Mouse (Mus musculus) ovary, postnatal 10 days (tissue): Measurements from ENCODE around the gene Kcnn1.

ENCODE experiments used
- DNase-seq: peaks from one replicate; pipeline ENCODE4 v3.0.0; 2022; ENCODE audit warnings: low spot score

The Kcnn1 gene

DNA sequence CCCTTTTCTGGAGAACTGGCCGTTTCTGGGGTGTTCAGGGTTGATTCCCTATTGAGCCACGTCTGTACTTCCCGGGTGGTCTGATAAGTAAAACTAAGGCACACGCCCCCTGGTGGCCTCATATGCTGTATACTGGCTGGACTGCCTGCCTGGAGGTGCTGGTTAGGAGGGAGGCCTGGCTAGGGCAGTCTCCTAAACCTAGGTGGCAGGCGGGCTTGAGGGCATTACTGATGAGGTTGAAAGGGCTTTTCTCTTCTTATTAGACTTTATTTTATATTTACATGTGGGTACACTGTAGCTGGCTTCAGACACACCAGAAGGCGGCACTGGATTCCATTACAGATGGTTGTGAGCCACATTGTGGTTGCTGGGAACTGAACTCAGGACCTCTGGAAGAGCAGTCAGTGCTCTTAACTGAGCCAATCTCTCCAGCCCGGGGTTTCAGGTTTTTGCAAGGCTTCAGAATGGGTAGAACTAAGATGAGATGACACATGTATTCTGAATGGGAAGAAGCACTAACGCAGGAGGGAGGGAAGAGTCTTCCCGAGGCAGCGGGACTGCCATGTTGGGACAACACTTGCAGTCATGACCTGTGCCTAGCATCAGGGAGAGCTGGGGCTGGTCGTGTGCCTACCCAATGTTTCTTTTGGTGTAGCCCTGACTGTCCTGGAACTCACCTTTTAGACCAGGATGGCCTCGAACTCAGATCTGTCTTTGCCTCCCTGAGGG lies 30.8 kb upstream of the Kcnn1 start:
- DNase-seq, result no peak

DNA sequence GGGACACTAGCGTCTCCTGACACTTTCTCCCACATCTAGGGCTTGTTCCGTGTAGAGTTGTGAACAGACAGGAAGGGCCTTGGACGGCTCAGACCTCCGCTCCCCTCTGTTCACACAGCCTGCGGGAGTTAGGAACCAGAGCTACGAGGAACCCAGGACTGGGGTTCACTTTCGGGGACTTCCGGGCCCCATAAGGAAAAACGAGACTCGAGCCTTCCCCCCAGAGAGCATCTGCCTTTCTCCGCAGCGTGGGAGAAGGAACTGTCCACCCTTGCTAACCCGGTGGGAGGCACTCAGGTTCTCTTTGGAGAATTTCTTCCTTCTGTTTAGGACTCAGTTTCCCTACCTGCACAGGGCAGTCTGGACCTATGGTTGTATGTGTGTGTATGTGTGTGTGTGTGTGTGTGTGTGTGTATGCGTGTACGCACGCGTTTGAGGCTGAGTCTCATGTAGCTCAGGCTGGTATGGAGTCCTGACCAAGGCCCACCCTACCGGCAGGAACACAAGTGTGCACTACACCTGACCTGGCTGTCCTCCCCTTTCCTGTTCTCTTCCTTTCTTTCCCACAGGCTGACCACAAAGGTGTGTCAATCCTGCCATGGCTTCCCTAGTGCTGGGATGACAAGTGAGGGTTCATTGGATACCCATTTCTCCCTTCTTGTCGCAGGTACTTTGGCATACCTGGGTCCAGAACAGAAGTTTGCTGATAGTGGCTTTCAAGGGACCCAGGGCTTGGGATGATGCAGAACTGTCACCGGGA lies 30.0 kb upstream of the Kcnn1 start:
- DNase-seq, result no peak

DNA sequence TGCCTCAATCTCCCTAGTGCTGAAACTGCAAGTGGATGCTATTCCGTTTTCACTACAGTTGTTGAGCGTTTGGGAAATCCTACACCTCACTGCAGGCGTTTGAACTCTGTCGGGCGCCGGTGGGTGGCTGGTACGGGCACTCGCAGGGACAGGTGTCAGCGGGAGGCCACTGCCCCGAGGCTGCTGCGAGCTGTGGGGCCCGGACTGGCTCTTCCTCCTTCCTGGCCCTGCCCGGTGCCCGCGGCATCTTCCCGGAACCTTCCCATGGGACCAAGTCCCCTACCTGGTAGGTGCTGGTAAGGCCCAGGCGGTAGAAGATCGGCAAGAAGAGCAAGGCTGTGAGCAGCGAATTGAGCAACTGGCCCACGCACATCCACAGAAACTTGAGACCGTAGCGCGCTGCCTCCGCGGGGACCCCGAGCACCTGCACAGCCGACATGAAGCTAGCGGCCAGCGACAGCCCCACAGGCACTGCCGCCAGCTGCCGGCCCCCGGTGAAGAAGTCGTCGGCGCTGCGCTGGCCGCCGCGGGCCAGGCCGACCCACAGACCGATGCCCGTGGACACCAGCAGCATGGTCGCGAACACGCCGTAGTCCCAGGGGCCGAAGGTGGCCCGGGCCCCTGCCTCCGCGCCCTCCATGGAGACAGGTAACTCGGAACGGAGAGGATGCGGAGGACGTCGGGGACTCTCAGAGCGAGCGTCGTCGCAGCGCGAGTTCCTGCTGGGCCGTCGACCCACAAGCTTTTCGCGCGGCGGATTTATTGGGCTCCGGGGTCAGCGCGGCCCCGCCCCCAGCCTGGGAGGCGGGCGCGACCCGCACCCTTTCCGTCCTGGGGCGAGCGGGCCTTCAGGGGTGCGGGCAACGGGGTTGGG lies 29.2 kb upstream of the Kcnn1 start, which contains the start of gene Slc5a5:
Slc5a5 (minus strand) TSS at position 736 of the 874 bp plus-strand sequence.
- no peak for DNase-seq

DNA sequence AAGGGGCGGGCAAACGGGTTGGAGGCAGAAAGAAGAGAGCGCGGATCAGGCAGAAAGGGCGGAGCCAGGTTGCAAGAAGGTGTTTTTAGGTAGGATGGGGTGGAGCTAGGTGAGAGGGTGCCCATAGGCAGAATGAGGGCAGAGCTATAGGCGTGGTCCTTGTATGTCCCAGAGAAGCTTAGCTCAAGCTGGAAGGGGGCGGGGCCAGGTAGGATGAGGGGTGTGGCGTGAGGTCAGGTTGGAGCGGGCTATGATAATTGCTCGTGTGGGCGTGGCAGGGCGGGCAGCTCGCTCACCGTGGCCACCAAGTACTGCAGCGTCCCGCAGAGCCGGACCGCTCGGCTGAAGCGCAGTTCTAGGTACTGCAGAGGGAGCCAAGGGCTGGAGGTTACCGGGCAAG lies 28.3 kb upstream of the Kcnn1 start:
- DNase-seq, result no peak

DNA sequence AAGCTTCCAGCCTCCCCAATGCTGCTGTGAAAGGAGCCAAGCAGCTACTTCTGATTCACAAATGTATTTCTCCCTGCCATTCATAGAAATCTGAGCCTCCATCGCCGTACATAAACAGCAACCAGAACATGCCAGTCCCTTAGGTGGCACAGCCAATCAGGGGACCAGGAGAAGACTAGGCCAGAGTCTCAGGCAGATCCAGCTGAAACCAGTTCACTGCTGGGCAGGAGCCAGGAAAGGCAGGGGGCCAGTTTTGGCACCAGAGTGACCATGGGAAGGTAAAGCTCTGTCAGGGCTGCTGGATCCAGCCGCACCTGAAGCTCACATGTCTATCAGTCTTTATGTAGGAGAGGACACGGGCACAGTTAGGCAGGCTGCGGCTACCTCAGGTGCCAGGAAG lies 27.6 kb upstream of the Kcnn1 start:
- DNase-seq, result no peak

DNA sequence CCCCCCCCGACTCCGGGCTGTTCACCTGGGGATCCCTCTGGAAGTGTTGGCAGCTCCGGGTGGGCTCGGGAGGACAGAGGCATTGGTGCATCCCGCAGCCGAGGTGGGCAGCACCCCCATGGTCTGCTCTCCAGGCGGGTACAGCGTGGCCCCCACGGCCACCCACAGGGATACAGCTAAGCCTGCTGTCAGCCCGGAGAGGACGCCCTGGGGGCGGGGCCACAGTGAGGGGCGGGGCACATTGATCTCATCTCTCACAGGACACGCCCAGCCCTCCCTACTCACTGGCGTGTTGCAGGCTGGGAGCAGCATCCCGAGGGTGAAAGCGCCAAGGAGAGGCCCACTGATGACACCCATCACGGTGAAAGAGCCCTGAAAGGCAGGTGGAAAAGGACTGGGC lies 24.6 kb upstream of the Kcnn1 start:
- DNase-seq, result no peak

DNA sequence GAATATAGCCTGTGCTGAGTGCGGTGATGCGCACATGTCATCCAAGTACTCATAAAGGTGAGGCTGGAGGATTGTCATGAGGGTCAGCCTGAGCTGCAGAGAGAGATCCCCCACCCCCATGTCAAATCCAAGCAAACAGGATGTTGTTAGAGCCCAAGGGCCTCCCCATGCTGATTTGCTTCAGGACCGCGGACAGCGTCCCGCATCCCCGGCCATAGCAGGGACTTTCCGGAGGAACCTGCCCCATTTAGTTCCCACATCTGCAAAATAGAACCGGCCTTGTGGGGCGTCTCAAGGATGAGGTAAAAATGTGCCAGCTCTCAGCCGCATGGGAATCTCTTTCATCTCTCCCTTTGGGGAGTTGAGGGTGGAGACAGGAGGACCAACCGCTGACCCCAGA lies 22.6 kb upstream of the Kcnn1 start:
- DNase-seq, result no peak

DNA sequence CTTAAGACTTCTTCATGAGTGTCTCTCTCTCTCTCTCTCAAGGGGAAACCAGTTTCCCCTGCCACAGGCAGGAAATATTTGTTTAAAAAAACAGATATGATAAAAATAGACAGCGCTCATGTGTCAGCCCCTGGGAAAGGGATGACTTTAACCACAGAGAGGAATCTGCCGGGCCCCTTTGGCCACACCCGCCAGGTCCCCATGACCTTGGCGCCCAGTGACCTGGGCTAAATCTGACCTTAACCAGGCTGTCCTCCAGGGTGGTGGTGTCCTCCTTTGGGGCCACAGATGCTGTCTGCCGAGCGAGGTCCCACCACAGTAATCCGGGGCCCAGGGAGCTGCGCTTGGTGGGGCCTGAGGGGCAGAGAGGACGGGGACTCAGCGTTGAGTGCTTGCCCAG lies 21.6 kb upstream of the Kcnn1 start:
- no peak for DNase-seq

DNA sequence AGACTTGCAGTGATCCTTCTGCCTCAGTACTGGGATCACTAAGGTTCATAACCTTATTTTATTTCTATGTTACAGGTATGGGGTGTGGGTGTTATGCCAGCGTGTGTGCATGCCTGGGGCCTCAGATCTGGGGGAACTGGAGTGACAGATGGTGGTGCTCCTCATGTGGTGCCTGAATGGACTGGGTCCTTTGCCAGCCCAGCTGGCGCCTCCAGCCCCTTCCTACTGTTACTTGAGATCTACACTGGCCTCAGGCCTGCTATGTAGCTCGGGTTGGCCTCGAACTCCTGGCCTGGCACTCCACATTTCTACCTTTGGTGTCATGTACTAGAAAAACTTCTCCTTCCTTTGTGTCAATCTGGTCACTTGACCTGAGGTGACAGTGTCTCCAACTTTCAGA lies 21.1 kb upstream of the Kcnn1 start:
- no peak for DNase-seq

DNA sequence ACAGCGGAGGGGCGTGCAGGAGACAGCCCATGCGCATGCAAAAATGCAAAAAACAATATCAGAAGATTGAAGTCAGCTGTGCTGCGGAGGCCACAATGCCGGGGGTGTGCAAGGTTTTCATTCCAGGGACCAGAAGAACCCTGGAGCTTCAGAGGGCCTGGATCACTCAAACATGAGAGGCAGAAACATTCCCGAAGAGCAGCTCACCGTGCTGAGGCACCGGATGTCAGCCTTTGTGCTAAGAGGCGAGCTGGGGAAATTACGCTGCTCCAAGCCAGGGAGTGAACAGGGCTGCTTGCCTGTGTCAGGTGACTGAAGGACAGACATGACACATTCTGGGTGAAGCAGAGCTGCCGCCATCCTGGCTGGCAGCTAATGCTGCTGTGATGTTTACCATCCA lies 17.5 kb upstream of the Kcnn1 start:
- no peak for DNase-seq

DNA sequence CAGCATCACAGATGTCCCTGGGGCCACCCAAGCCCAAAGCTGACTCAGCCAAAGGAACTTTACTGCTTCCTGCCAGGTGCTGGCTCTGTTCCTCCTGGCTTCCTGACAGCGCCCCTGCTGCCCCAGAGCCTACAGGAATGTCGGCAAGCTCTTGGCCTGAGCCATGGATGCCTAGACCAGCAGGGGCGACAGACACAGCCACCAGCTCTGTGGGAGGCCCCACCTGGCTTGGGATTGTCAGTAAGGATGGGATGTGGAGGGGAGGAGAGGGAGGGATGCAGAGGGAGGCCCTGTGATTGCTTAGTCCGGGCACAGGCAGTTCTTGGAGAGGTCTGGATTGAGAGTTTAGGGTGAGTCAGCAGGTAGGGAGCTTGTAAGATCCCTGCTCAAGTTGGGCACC lies 17.1 kb upstream of the Kcnn1 start:
- no peak for DNase-seq

DNA sequence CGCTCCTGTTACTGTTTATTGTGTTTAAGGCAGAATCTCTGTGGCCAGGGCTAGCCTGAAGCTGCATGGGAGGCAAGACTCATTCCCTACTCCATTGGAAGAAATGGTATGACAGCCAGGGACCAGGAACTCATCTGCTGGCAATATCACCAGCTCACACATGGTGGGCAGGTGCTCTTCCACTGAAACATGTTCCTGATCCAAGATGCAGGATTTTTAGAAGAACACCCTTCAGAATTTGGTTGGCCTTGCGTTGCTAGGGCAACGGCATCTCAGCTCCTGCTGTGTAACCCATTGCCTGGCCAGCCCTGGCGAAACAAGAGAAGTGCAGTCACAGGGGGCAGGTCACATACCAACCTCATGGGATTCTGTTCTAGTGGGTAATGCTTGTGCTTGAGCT lies 16.4 kb upstream of the Kcnn1 start:
- DNase-seq, result no peak

DNA sequence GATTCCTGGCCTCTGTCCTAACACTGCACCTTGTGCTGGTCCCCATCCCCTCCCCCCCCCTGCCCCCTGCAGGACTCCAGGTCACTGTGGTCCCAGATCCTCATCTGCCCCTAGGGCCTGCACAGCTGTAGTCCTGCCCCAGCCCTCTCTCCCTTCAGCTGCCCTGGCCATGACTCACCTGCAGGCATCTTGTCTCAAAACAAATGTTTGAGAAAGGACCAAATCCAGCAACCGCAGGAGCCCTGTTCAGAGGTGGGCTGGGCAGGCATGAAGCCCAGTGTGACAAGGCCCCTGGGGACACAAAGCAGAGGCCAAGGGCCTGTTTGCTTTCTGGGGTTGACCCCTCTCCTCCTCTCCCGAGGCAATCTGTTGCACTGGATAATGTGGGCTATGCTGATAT lies 15.1 kb upstream of the Kcnn1 start:
- DNase-seq, result no peak

DNA sequence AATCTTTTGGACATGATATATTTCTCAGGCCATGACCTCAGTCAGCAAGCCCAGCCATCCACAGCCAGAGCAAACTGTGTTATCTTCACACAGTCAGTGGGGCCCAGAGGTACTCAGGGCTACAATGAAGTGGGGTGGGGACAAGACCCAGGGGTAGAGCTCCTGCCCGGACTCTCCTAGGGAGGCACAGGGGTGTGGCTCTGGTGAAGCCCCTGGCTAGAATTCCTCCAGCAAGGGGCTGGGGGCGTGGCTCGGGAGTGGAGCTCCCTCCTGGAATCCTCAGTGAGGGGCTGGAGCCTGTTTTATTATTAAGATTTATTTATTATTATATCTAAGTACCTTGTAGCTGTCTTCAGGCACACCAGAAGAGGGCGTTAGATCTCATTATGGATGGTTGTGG lies 13.3 kb upstream of the Kcnn1 start:
- no peak for DNase-seq

DNA sequence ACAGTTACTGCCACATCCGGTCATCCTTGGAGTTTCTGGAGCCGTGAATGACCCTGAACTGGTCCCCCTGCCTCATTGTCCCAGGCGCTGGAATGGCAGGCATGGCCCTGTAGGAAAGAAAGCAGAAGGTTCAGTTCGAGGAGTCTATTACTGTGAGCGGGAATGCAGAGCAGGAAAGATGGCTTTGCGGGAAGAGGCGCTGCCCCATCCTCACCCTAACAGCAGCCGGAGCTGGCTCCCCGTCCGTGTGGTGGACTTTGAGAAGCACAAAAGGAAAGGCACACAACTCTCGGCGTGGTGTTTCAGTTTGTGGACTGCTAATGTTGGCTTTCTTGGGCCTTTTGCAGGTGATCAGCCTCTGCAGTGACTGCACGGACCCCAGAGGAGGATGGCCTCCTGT lies 11.4 kb upstream of the Kcnn1 start:
- DNase-seq, result no peak

DNA sequence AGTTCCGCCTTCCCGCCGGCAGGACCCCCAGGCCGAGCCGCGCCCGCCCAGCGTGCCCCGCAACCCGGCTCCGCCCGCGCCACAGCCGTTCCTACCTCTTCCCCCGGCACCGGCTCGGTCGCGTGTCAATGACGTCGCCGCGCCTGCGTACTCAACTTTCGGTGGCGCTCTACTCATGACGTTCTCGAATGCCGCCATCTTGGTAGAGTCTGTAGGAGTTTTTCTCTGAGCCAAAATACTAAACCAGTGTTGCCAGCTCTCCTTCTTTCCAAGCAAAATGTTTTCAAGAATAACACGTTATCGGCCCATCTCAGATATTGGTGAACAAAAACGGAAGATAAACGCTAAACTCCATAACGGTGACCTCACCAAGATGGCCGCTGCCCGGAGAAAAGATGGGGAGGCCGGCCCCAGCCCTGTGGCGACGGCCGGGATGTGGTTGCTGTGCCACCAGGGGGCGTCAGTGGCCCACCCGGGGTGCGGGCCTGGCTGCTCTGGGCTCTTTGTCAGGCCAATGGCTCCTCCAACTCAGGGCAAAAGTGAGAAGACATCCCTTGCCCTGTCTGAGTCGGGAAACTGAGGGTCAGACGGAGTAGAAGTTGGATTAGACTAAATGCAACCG lies 10.4 kb upstream of the Kcnn1 start, which contains the start of gene Ccdc124:
Ccdc124 (minus strand) TSS at position 572 of the 622 bp plus-strand sequence.
- DNase-seq, result peak; percentile 93

DNA sequence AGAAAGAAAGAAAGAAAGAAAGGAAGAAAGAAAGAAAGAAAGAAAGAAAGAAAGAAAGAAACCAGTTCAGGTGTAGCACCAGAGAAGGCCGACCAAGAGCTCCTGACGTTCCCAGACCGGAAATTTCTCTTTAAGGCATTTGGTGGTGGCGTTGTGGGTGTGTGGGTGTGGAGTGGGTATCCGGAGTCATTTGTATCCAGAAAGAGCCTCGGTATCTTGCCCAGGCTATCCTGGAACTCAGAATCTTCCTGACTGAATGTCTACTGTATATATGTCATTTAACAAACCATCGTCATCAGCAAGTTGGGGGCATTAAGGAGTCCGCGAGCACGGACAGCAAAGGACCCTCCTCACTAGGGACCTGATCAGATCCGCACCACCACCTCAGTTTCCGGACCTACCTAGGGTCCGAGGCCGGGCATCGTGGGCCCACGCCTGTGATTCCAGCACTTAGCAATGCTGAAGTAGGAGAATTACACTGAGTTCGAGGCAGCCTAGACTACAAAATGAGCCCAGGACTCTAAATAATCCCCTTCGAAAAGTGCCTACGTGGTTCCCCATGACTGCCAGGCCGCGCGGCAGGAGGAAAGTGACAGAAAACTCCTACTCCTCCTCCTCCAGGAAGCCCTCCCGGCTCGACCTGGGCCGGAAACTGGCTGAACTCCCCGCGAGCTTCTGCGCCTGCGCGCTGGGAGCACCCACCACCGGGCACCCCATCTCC lies 9.7 kb upstream of the Kcnn1 start:
- no peak for DNase-seq

DNA sequence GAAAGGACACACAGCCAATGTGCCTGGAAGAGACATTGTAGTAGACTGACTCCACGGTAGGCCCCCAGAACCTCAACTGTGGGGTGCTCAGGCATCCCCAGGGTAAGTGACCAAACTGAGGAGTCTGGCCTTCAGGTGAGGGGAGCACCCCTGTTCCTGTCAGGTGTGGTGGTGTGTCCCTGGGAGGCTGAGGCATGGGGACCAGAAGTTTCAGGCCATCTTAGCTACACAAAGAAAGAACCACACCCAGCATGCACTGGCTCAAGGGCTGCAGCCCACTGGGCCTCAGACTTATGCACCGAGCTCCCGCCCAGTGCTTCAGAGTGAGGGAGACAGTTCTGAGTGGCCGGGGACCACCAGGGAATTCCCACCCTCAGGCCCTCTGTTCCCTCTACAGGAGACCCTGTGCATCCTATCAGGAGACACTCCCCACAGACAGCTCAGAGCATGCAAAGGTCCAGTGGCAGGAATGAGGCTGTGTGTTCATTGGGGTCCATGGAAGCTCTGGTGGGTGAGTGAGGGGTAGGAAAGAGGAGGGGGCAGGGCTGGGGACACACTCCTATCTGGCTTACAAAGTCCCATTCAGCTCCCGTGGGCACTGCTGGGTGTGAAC lies 8.2 kb upstream of the Kcnn1 start:
- DNase-seq, result no peak

DNA sequence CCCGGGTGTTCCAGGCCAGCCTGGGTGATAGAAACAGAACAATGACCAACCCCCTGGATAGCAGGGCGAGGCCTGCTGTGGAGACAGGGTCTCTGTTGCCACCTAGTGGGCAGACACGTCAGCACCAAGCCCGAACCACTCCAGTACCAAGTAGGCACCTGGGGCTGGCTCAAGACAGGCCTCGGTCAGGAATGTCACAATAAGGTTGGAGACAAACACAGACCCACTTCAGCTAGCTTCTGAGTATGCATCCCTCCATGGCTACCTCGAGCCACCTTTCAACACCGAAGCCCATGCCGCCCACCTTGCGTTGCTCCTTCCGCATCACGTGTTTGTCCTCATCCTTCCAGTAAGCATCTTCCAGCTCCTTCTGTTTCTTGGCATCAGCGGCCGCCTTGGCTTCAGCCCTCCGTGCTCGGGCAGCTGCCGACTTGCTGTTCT lies 6.6 kb upstream of the Kcnn1 start:
- DNase-seq, result no peak

DNA sequence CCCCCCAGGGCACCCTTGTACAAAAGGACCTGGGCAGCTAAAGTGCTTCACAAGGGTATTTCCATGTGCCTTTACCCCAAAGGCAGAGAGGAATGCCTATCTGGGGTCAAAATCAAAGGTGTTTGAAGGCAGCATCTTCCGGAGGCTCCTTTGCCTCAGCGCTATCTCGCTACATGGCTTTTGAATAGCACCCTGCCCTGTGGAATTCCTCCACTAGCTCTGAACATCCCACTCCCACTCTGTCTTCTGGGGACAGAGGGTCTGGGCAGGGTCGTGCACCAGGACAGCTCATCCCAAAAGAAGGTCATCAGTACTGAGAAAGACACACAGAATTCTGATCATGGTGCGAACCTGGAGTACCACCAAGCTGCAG lies 6.1 kb upstream of the Kcnn1 start:
- DNase-seq, result no peak

DNA sequence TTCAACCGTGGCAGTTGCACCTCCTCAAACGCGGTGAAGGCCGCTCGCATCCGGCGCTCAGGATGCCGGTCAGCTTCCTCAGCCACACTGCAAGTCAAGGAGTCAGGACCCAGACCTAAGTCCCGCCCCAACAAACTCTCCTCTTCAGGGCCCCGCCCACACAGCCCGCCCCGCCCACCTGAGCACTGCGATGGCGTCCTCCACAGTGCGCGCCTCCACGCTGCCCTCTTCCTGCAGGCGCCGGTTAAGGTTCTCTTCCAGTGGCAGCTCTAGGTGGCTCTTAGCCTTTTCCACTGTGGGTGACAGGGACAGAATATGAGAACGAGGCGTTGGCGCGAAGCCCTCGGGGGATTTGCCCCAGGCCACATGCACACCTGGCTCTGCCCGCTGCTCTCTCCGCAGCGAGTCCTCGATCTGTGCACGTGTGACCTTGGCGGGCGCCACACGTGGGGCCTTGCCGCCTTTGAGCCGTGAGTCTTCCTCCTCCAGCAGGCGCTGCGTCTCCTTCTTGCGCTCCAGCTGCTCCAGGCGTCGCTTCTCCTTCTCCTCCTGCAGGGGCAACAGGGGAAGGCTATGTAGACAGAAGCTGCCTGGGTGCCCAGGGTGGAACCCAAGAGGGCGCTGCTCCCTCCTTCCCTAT lies 5.6 kb upstream of the Kcnn1 start:
- DNase-seq, result no peak
